Mouse (Mus musculus) lung, adult 2 months (tissue): ENCODE data around the gene Kidins220.

Experiments used
- CTCF ChIP-seq: fragments of 200-500 bp; IDR thresholded peaks from 2 replicates; pipeline ENCODE4 v1.5.1; 2011; ENCODE audit warnings: mild to moderate bottlenecking, low read length, control low read depth; ENCODE audit not compliant: insufficient read depth
- POLR2A ChIP-seq: fragments of 200-500 bp; IDR thresholded peaks from 2 replicates; pipeline ENCODE4 v1.6.1; 2011; ENCODE audit warnings: low read depth, mild to moderate bottlenecking, control low read depth, low read length, borderline replicate concordance; ENCODE audit errors: extremely low read depth

- TF ChIP-seq CTCF (no peak), POLR2A (no peak)
Observed at GRCm38 (mm10) chr12:25044579-25044978, 69.9 kb downstream of the Kidins220 start.
